Mouse (Mus musculus) G1E (cell line): Measurements from ENCODE around the gene Timp3. TPM values are rescaled to one million over a fixed set of nuclear protein-coding genes. Genes with fewer than 3 reads are reported as not detected.

Experiments
- ATAC-seq: 2 replicates; pipeline ENCODE4 v1.8.0; 2016; ENCODE audit warnings: mild to moderate bottlenecking; ENCODE audit not compliant: insufficient number of reproducible peaks, poor library complexity, low FRiP score, severe bottlenecking; ENCODE audit errors: extremely low read depth
- DNase-seq: peaks from one replicate; pipeline ENCODE4 v3.0.0; 2012; ENCODE audit warnings: low spot score
- H3K27me3 ChIP-seq: 2 replicates; pipeline ENCODE4 v1.6.1; 2012; ENCODE audit warnings: mild to moderate bottlenecking, low read length, inconsistent platforms; ENCODE audit not compliant: insufficient read depth
- H3K36me3 ChIP-seq: replicated peaks from 2 replicates; pipeline ENCODE3; 2012; ENCODE audit warnings: mild to moderate bottlenecking, inconsistent platforms
- H3K4me1 ChIP-seq: 2 replicates; pipeline ENCODE4 v1.6.1; 2012; ENCODE audit warnings: low read depth, low read length, inconsistent platforms, mixed read lengths; ENCODE audit not compliant: insufficient read depth
- H3K4me3 ChIP-seq: 2 replicates; pipeline ENCODE4 v1.5.1; 2012; ENCODE audit warnings: low read depth, mild to moderate bottlenecking, inconsistent platforms, low read length, moderate library complexity, mixed read lengths
- H3K9me3 ChIP-seq: replicated peaks from 2 replicates; pipeline ENCODE4 v1.6.1; 2012; ENCODE audit warnings: inconsistent platforms
- CTCF ChIP-seq: IDR thresholded peaks from 2 replicates; pipeline ENCODE4 v1.5.1; 2012; ENCODE audit warnings: low read depth, low read length, inconsistent platforms, mixed read lengths
- GATA1 ChIP-seq: IDR thresholded peaks from 2 replicates; pipeline ENCODE4 v1.6.1; 2012; ENCODE audit warnings: borderline replicate concordance, low read length, inconsistent platforms, mixed read lengths
- GATA2 ChIP-seq: IDR thresholded peaks from 2 replicates; pipeline ENCODE4 v1.6.1; 2012; ENCODE audit warnings: low read depth, low read length, inconsistent platforms, borderline replicate concordance
- POLR2AphosphoS5 ChIP-seq: IDR thresholded peaks from 2 replicates; pipeline ENCODE4 v1.6.1; 2012; ENCODE audit warnings: low read depth, low read length, inconsistent platforms; ENCODE audit not compliant: insufficient replicate concordance
- TAL1 ChIP-seq: conservative IDR thresholded peaks from 2 replicates; pipeline ENCODE4 v1.6.1; 2012; ENCODE audit warnings: low read depth, low read length, inconsistent platforms, mixed read lengths
- polyA plus RNA-seq: library from polyadenylated mRNA; stranded (reverse); fragments of >175 nt; gene quantifications from 2 replicates; pipeline ENCODE4 v1.2.3, GENCODE M21; 2012
- total RNA-seq, 2 experiments: library from RNA; stranded (forward) in 1 of 2; stranded (reverse) in 1 of 2; fragments of 200-1000 nt in 1 of 2; fragments of >200 nt in 1 of 2; fragmentation: Nextera tagmentation in 1 of 2; gene quantifications; 2 replicates each; pipeline ENCODE4 v1.2.3; 2014 to 2017

The Timp3 gene
- total and polyA plus RNA-seq, 3 experiments, result 15.0 to 110 (median 15.7) TPM

DNA sequence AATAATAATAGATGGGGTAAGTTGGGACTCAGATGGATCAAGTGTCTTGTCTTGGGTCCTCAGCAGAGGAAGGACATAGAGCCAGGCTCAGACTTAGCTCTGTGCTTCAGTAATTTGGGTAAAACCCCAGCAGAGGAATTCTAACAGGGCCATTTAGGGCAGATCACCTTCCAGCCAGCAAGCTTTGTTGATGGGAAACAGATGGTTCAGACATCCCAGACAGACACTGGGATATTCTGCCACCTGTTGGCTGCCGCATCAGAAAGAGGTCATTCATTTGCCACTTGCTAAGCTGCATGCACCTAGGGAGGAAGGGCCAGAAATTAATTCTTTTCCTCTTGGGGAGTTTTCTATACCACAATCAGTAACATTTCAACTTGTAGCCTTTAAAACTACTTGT, 21.8 kb downstream of the Timp3 start:
- no peak for TF ChIP-seq GATA2
- no peak for TF ChIP-seq TAL1
- TF ChIP-seq POLR2AphosphoS5, result no peak
- TF ChIP-seq CTCF, result no peak
- TF ChIP-seq GATA1, result no peak
- peaks cover 70% of the 10 kb centered on the region for H3K36me3 ChIP-seq
- H3K9me3 ChIP-seq, result peaks cover 3% of the 10 kb centered on the region; the same call in 1 of the 2 replicates
- ATAC-seq, result no peak
- no peak overlapping the region for H3K4me3 ChIP-seq
- no peaks in the 10 kb centered on the region for H3K27me3 ChIP-seq
- DNase-seq, result no peak
- peaks cover 9% of the 10 kb centered on the region; the same call in 1 of the 2 replicates for H3K4me1 ChIP-seq

DNA sequence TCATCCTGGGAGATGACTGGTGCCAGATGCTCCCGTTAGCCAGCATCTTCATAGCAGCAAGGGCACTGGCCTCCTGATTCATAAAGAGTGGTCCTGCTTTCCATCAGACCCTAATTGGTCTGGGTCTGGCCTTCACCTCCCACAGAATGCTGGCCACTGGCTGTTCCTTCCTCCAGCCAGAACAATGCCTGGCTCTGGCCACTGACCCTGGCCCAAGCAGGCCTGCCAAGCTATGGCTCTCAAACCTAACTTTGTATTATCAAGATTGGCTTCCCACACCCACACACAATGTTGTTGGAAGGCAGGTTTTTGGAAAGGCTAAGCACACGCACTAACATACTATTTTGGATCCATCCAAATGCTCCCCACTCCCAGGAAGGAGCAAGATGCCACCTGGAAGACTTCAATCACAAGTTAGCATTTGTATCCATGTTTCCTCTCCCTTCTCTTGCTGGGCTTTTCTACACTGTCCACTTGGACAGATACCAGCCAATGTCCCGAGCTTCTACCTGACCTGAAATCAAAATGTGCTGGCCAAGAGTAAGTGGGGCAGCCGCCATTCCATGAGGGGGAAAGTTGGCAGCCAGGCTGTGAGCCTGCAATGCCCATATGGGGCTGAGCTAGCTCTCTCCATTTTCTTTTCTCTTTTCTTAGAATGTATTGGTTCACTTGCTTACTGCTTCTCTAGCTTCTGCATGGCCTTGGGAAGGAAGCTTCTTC, 23.3 kb downstream of the Timp3 start:
- Histone ChIP-seq H3K4me1 (peaks cover 14% of the 10 kb centered on the region; the same call in 1 of the 2 replicates), H3K9me3 (peaks cover 3% of the 10 kb centered on the region; the same call in 1 of the 2 replicates), H3K4me3 (no peak overlapping the region), H3K27me3 (no peaks in the 10 kb centered on the region), H3K36me3 (peaks cover 73% of the 10 kb centered on the region)
- ATAC-seq (no peak), DNase-seq (no peak)
- no peak for TF ChIP-seq CTCF
- no peak for TF ChIP-seq GATA1

DNA sequence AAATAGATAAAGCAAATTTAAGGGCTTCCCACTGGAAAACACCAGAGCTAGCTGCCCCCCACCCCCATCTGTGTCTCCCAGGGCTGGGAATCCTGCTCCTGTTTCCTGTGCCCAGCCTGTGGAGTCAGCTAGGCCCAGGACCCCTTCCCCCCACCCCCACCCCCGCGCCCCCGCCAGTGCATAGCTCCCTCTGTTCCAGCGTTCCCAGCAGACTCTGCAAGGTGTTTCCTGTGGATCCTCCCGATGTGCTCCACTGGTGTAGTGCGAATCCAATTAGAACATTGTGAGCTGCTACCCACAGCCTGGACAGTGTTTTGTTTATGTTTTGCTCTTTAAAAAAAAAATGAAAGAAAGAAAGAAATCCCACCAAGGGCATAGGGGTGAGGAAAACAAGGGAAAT, 25.1 kb downstream of the Timp3 start:
- peaks cover 5% of the 10 kb centered on the region; the same call in 1 of the 2 replicates for H3K9me3 ChIP-seq
- TF ChIP-seq TAL1 (no peak), CTCF (no peak), GATA1 (no peak), GATA2 (no peak), POLR2AphosphoS5 (no peak)
- DNase-seq, result no peak
- ATAC-seq, result no peak
- H3K4me3 ChIP-seq, result no peak overlapping the region
- no peaks in the 10 kb centered on the region for H3K27me3 ChIP-seq
- peaks cover 28% of the 10 kb centered on the region for H3K4me1 ChIP-seq
- peaks cover 68% of the 10 kb centered on the region for H3K36me3 ChIP-seq

DNA sequence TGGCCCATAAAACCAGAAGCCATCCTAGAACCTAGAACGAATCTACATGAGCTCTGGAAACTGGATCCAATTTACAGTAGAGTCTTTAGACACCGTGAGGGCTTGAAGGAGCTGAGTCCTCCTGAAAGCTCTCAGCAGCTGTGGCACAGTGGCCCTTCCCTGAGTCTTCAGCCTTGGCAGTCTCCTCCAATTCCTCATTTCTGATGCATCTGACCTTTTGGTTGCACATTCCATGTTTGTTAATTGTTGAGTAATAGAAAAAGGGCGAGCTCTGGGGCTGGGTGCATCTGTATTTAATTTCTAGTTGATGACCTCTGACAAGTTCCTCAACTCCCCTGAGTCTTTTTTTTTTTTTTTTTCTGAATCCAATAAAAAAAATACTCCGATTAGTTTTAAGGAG, 28.0 kb downstream of the Timp3 start:
- no peak for DNase-seq
- no peak for ATAC-seq
- no peak for TF ChIP-seq CTCF
- no peak for TF ChIP-seq GATA2
- TF ChIP-seq TAL1, result no peak
- no peak for TF ChIP-seq GATA1
- TF ChIP-seq POLR2AphosphoS5, result no peak
- peaks cover 56% of the 10 kb centered on the region for H3K36me3 ChIP-seq
- H3K27me3 ChIP-seq, result no peaks in the 10 kb centered on the region
- no peak overlapping the region for H3K4me3 ChIP-seq
- H3K4me1 ChIP-seq, result peaks cover 51% of the 10 kb centered on the region
- H3K9me3 ChIP-seq, result peaks cover 7% of the 10 kb centered on the region; the same call in 1 of the 2 replicates

DNA sequence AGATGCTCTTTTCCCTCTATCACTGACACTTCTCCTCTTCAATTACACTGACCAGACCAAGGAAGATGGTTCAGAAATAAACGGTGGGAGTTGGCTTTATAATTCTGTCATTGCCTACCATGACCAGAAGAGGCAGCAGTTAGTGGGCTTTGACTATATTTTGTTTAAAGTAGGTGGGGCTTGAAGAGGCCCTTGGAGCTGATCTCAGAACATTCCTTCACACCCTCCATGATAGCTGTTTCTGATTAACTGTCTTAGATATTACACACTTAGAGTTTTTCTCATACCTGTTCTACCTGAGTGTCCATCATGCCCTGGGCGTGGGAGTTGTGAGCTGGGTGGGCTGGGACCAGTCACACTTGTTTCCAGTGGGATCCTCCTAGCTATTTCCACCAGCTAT, 28.5 kb downstream of the Timp3 start:
- no peak for TF ChIP-seq CTCF
- no peak for TF ChIP-seq TAL1
- no peak for TF ChIP-seq POLR2AphosphoS5
- no peak for TF ChIP-seq GATA2
- TF ChIP-seq GATA1, result no peak
- Histone ChIP-seq H3K4me3 (no peak overlapping the region), H3K9me3 (peaks cover 7% of the 10 kb centered on the region; the same call in 1 of the 2 replicates), H3K27me3 (no peaks in the 10 kb centered on the region), H3K4me1 (peaks cover 54% of the 10 kb centered on the region), H3K36me3 (peaks cover 53% of the 10 kb centered on the region)
- no peak for ATAC-seq
- no peak for DNase-seq

DNA sequence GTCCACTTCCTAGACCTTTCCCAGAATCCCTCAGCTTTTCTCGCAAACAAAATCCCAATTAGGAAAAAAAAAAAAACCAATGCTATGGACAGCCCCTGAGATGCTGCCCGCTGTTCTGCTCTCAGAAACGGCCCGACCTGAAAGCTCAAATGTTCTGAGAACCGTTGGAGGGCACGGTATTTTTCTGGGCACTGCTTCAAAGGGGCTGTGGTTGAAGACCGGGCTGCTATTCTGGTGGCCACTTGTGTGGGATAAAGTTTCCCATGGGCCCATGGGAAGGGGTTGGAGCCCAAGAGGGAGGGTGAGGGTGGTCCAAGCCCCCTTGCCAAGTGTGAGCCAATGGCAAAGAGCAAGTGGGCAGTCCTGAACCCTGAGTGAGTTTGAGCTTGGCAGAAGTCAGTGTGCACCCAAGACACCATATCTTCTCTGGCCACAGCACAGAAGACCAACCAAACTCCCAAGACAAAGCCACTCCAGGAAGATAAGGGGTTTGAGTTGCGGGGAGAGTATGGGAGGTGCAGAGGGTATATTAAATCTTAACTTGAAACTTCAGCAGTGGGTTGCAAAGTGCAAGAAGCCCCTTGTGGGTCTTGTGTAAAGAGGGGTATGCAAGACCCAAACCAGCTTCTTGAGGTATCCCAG, 29.2 kb downstream of the Timp3 start:
- no peaks in the 10 kb centered on the region for H3K27me3 ChIP-seq
- TF ChIP-seq CTCF (no peak), POLR2AphosphoS5 (no peak), GATA1 (no peak), TAL1 (no peak)
- DNase-seq (no peak), ATAC-seq (no peak)
- peaks cover 7% of the 10 kb centered on the region; the same call in 1 of the 2 replicates for H3K9me3 ChIP-seq
- H3K4me3 ChIP-seq, result no peak overlapping the region
- peaks cover 61% of the 10 kb centered on the region for H3K4me1 ChIP-seq
- H3K36me3 ChIP-seq, result peaks cover 51% of the 10 kb centered on the region
